Comparison of ENCODE assay signal across 9 mouse cellular contexts in genomic region chr12:74824735-74825494, GRCm38 (mm10).
A peak's percentile ranks its signal among the peaks of the same experiment; 100 is the strongest.
DNase-seq lines count a peak whose midpoint lies in the region; ATAC-seq and TF ChIP-seq lines count a peak whose summit lies in the region.
"Had no signal": no experiment of that assay in that cellular context is flagged by ENCODE, and none has a peak within 500 bp of the region (broad histone marks: within the 10 kb centered on the region; RNA-seq: fewer than 3 reads in every experiment).

No protein-coding gene starts in this region.

- H3K27ac ChIP-seq in forebrain, embryonic 12.5 days = no peak overlapping the region
- H3K27ac ChIP-seq in forebrain, embryonic 11.5 days (ENCODE audit: low read depth, low read length) = no peak overlapping the region
- peak overlapping the region; percentile 80 for H3K27ac ChIP-seq in kidney, adult 2 months (ENCODE audit: insufficient read depth, low read depth, low read length)
- no peak overlapping the region for H3K27ac ChIP-seq in intestine, postnatal 0 days (ENCODE audit: low read depth, low read length)
- H3K27ac ChIP-seq: embryonic facial prominence, embryonic 13.5 days had no signal

- no peak overlapping the region for H3K9ac ChIP-seq in forebrain, embryonic 12.5 days
- no peak overlapping the region for H3K9ac ChIP-seq in forebrain, embryonic 11.5 days (ENCODE audit: low read length)
- H3K9ac ChIP-seq in intestine, postnatal 0 days (ENCODE audit: low read depth, low read length) = no peak overlapping the region
- H3K9ac ChIP-seq: embryonic facial prominence, embryonic 13.5 days had no signal

- no peak for TF ChIP-seq POLR2A in kidney, adult 2 months (IDR thresholded peaks at IDR 0.05; ENCODE audit: low read depth, low read length)

- no peak for DNase-seq in forebrain, embryonic 11.5 days (ENCODE audit: low spot score)
- DNase-seq in NIH3T3 (ENCODE audit: low read depth) = peak; percentile 94
- peak; percentile 15 to 21 for DNase-seq in frontal cortex, postnatal 10 days (ENCODE audit: low spot score in 2 of 2)
- DNase-seq in kidney, adult 2 months = peak; percentile 88
- peak; percentile 27 for DNase-seq in left cerebral cortex, postnatal 4 days
- peak; percentile 42 for DNase-seq in telencephalon, adult 2 months (ENCODE audit: low read depth, low spot score)

- no peaks in the 10 kb centered on the region for H3K9me3 ChIP-seq in forebrain, embryonic 12.5 days
- H3K9me3 ChIP-seq in forebrain, embryonic 11.5 days (ENCODE audit: control insufficient read depth, low read length) = no peaks in the 10 kb centered on the region
- H3K9me3 ChIP-seq in intestine, postnatal 0 days (ENCODE audit: control insufficient read depth) = no peaks in the 10 kb centered on the region
- H3K9me3 ChIP-seq: embryonic facial prominence, embryonic 13.5 days had no signal

- intact Hi-C loops in left cerebral cortex, postnatal 4 days (cut with DNase I) = no loop called here

- no peak overlapping the region for H3K4me2 ChIP-seq in forebrain, embryonic 12.5 days
- H3K4me2 ChIP-seq in forebrain, embryonic 11.5 days (ENCODE audit: low read depth, low read length, severe bottlenecking) = no peak overlapping the region
- no peak overlapping the region for H3K4me2 ChIP-seq in intestine, postnatal 0 days (replicated peaks; ENCODE audit: low read depth)
- H3K4me2 ChIP-seq: embryonic facial prominence, embryonic 13.5 days had no signal

- no peaks in the 10 kb centered on the region for H3K27me3 ChIP-seq in forebrain, embryonic 12.5 days
- H3K27me3 ChIP-seq in forebrain, embryonic 11.5 days (ENCODE audit: control insufficient read depth, insufficient read depth, low read length) = no peaks in the 10 kb centered on the region
- H3K27me3 ChIP-seq in kidney, adult 2 months (replicated peaks; ENCODE audit: control insufficient read depth, insufficient read depth, low read length) = no peaks in the 10 kb centered on the region
- no peaks in the 10 kb centered on the region for H3K27me3 ChIP-seq in intestine, postnatal 0 days (replicated peaks; ENCODE audit: control insufficient read depth, insufficient read depth, low read length)
- H3K27me3 ChIP-seq: embryonic facial prominence, embryonic 13.5 days had no signal

- peak; percentile 49; the same call in 1 of the 2 replicates for ATAC-seq in forebrain, embryonic 12.5 days (ENCODE audit: low FRiP score)
- ATAC-seq in forebrain, embryonic 11.5 days (replicated peaks; ENCODE audit: low FRiP score) = no peak
- no peak for ATAC-seq in intestine, postnatal 0 days

- no peak overlapping the region for H3K4me3 ChIP-seq in forebrain, embryonic 12.5 days (replicated peaks)
- H3K4me3 ChIP-seq in forebrain, embryonic 11.5 days (ENCODE audit: low read depth, low read length) = no peak overlapping the region
- no peak overlapping the region for H3K4me3 ChIP-seq in kidney, adult 2 months (ENCODE audit: insufficient read depth, low read depth, low read length)
- H3K4me3 ChIP-seq in intestine, postnatal 0 days (ENCODE audit: low read depth, low read length) = no peak overlapping the region
- H3K4me3 ChIP-seq: embryonic facial prominence, embryonic 13.5 days had no signal

- 0 out of 2 replicates have a peak, but pooled peaks cover 5% of the 10 kb centered on the region for H3K4me1 ChIP-seq in forebrain, embryonic 12.5 days
- no peaks in the 10 kb centered on the region for H3K4me1 ChIP-seq in forebrain, embryonic 11.5 days (replicated peaks; ENCODE audit: control insufficient read depth, insufficient read depth, low read length)
- no peaks in the 10 kb centered on the region; the same call in 1 of the 2 replicates for H3K4me1 ChIP-seq in kidney, adult 2 months (ENCODE audit: control insufficient read depth, insufficient read depth, low read length)
- H3K4me1 ChIP-seq in intestine, postnatal 0 days (replicated peaks; ENCODE audit: control insufficient read depth, insufficient read depth, low read length) = no peaks in the 10 kb centered on the region
- H3K4me1 ChIP-seq: embryonic facial prominence, embryonic 13.5 days had no signal

- 46% methylated on average over 3 of the region's 3 CpGs for WGBS in forebrain, embryonic 12.5 days
- 63% methylated on average over 3 of the region's 3 CpGs for WGBS in forebrain, embryonic 11.5 days
- 10% methylated on average over 3 of the region's 3 CpGs for WGBS in kidney, adult 2 months
- 59% methylated on average over 3 of the region's 3 CpGs for WGBS in intestine, postnatal 0 days

- no peaks in the 10 kb centered on the region for H3K36me3 ChIP-seq in forebrain, embryonic 12.5 days (replicated peaks)
- no peaks in the 10 kb centered on the region for H3K36me3 ChIP-seq in forebrain, embryonic 11.5 days (ENCODE audit: control insufficient read depth, insufficient read depth, low read length)
- H3K36me3 ChIP-seq in kidney, adult 2 months (ENCODE audit: control insufficient read depth, insufficient read depth, low read length) = no peaks in the 10 kb centered on the region
- no peaks in the 10 kb centered on the region for H3K36me3 ChIP-seq in intestine, postnatal 0 days (ENCODE audit: control insufficient read depth, insufficient read depth)
- H3K36me3 ChIP-seq: embryonic facial prominence, embryonic 13.5 days had no signal

- no peak for TF ChIP-seq CTCF in kidney, adult 2 months (conservative IDR thresholded peaks at IDR 0.05; ENCODE audit: insufficient read depth, insufficient read length, low read depth, low read length)
- TF ChIP-seq CTCF in intestine, postnatal 0 days (IDR thresholded peaks at IDR 0.05; ENCODE audit: low read depth) = no peak
